Mouse (Mus musculus) hindbrain, embryonic 14.5 days (tissue): Measurements from ENCODE around the gene Cfap57. TPM values are rescaled to one million over a fixed set of nuclear protein-coding genes. Genes with fewer than 3 reads are reported as not detected.
"Not testable (repeated sequence)": the region's sequence is repeated elsewhere in the genome, so short reads cannot be mapped to it uniquely, and the experiment has no call there.

Source experiments
- ATAC-seq: fragments of 200-750 bp; cut with Nextera tagmentation; 2 replicates; pipeline ENCODE4 v1.8.0; 2017; ENCODE audit warnings: moderate number of reproducible peaks, mild to moderate bottlenecking, moderate TSS enrichment, moderate library complexity; ENCODE audit not compliant: low FRiP score
- DNase-seq: peaks from one replicate; pipeline ENCODE4 v3.0.0-alpha.2; 2015; ENCODE audit warnings: low spot score
- H3K27ac ChIP-seq: fragments of 300-500 bp; sonication (generic); 2 replicates; pipeline ENCODE4 v1.5.1; 2014; ENCODE audit warnings: mild to moderate bottlenecking, moderate library complexity
- H3K27me3 ChIP-seq: fragments of 300-500 bp; sonication (generic); 2 replicates; pipeline ENCODE4 v1.6.1; 2014; ENCODE audit warnings: mild to moderate bottlenecking, low read length, mixed read lengths; ENCODE audit not compliant: control insufficient read depth, insufficient read depth
- H3K36me3 ChIP-seq: fragments of 300-500 bp; sonication (generic); replicated peaks from 2 replicates; pipeline ENCODE4 v1.6.1; 2014; ENCODE audit not compliant: control insufficient read depth, insufficient read depth
- H3K4me1 ChIP-seq: fragments of 300-500 bp; sonication (generic); replicated peaks from 2 replicates; pipeline ENCODE4 v1.6.1; 2014; ENCODE audit warnings: antibody characterized with exemption, low read length, mixed read lengths; ENCODE audit not compliant: control insufficient read depth, insufficient read depth
- H3K4me2 ChIP-seq: fragments of 300-500 bp; sonication (generic); replicated peaks from 2 replicates; pipeline ENCODE4 v1.6.1; 2014; ENCODE audit warnings: mild to moderate bottlenecking, moderate library complexity
- H3K4me3 ChIP-seq: fragments of 300-500 bp; sonication (generic); replicated peaks from 2 replicates; pipeline ENCODE4 v1.5.1; 2014; ENCODE audit warnings: mild to moderate bottlenecking, low read length
- H3K9ac ChIP-seq: fragments of 300-500 bp; sonication (generic); 2 replicates; pipeline ENCODE4 v1.6.1; 2014
- H3K9me3 ChIP-seq: fragments of 300-500 bp; sonication (generic); 2 replicates; pipeline ENCODE4 v1.6.1; 2016; ENCODE audit warnings: low read length; ENCODE audit not compliant: control insufficient read depth
- WGBS: fragments of 180-500 bp; shearing (Covaris S2); extraction: QIAGEN DNeasy Blood & Tissue Kit; methylation state at CpG from one replicate; pipeline ENCODE4 v1.1.7; 2014; 5-methylcytosine and 5-hydroxymethylcytosine counted together
- polyA plus RNA-seq: library from polyadenylated mRNA; unstranded; fragments of >200 nt; fragmentation: Nextera tagmentation; extraction: Ambion mirVana; gene quantifications from 2 replicates; pipeline ENCODE4 v1.2.1, GENCODE M21; 2014

Gene Cfap57
- polyA plus RNA-seq, 1 experiment from 2014 or later = 3.1 TPM

DNA sequence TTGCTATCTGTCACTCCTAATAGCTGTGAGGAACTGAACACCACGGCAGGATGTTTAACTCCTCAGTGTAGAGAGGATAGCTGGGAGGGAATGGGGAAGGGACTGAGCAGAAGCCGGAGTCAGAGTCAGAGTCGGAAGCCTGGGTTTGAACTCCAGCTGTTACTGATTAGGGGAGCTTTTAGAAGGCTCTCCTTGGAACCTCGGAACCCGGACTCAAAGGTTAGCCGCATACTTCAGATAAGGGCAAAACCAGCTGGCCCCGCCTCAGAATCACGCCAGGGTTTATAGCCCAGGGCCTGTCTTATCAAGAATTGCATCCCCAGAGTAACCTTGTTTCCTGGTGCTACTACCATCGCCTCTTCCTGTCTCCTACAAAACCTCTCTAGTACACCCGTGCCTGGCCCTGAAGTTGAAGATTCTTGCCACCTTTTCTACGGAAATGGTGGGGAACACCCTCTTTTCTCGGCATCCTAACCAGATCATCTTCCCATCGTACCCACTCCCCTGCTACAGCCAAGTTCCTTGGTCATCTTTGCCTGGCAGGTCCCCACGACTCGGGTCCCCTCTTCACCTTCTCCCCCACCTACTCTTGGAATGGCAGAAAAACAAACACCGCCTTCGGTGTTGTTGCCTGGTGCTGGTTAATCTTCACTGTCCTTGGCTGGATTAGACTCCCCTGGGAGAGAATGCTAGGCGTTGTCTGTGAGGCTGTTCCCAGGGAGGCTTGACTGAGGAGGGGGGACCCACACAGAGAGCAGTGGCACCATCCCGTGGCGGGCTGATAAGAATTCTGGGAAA, 103.7 kb downstream of the Cfap57 start:
- Histone ChIP-seq H3K27ac (no peak overlapping the region), H3K27me3 (no peaks in the 10 kb centered on the region; the same call in 1 of the 2 replicates), H3K36me3 (no peaks in the 10 kb centered on the region), H3K9ac (no peak overlapping the region), H3K9me3 (no peaks in the 10 kb centered on the region), H3K4me1 (0 out of 2 replicates have a peak, but pooled peaks cover 4% of the 10 kb centered on the region), H3K4me2 (0 out of 2 replicates have a peak overlapping the region, but pooled peaks have one; percentile 23), H3K4me3 (no peak overlapping the region)
- DNase-seq (no peak), ATAC-seq (no peak)
- 32% methylated on average over 20 of the region's 20 CpGs for WGBS

DNA sequence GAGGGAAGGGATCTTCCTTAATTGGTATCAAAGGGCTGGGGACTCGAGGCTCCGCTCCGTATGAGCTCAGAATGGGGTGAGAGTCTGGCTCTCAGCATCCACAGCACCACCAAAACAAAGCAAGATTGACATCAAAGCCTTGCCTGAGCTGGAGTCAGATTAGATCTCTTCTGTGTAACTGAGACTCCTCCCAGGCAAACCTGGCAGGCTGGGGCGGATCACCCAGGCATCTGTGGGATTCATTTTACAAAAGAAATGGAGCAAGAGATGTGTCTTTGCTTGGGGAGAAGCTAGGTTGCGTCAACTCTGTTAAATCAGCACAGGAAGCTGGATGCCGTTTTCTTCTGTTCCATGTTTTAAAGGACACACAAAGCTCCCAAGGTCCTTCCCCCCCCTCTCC, 111.5 kb downstream of the Cfap57 start:
- H3K27me3 ChIP-seq = no peaks in the 10 kb centered on the region
- H3K4me2 ChIP-seq = no peak overlapping the region
- no peak for ATAC-seq
- no peaks in the 10 kb centered on the region for H3K4me1 ChIP-seq
- no peaks in the 10 kb centered on the region for H3K9me3 ChIP-seq
- H3K9ac ChIP-seq = no peak overlapping the region
- H3K27ac ChIP-seq = no peak overlapping the region
- 15% methylated on average over 6 of the region's 6 CpGs for WGBS
- no peaks in the 10 kb centered on the region for H3K36me3 ChIP-seq
- no peak overlapping the region for H3K4me3 ChIP-seq
- DNase-seq = no peak

DNA sequence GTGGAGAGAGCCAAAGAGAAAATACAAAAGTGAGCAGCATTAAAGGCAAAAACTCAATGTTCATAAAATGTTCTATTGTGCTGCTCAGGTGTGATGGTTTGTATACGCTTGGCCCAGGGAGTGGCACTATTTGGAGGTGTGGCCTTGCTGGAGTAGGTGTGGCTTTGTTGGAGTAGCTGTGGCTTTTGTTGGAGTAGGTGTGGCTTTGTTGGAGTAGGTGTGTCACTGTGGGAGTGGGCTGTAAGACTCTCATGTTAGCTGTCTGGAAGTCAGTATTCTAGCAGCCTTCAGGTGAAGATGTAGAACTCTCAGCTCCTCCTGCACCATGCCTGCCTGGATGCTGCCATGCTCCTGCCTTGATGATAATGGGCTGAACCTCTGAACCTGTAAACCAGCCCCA, 113.4 kb downstream of the Cfap57 start:
- DNase-seq, H3K9ac ChIP-seq, H3K4me1 ChIP-seq, H3K9me3 ChIP-seq, H3K36me3 ChIP-seq, H3K4me3 ChIP-seq, H3K27ac ChIP-seq, H3K4me2 ChIP-seq, H3K27me3 ChIP-seq, ATAC-seq: not testable (repeated sequence)
- 93% methylated on average over 1 of the region's 1 CpGs for WGBS

DNA sequence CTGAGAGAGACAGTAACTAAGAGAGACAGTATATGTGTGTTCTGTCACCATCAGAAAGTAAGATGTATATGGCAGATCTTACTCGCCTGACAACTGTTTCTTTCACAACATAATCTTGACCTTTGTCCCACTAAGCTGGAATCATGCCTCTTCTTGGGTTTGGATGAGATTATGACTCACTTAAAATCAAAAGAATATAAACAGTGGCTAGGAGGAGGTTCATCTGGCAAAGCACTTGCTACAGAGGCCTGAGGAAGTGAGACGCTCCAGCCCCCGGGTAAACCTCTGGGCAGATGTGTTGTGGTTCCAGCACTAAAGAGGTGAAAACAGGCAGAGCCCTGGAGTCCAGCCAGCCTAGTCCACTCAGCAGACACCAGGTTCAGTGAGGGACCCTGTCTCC, 115.0 kb downstream of the Cfap57 start:
- Histone ChIP-seq H3K27me3 (no peaks in the 10 kb centered on the region), H3K27ac (no peak overlapping the region), H3K36me3 (no peaks in the 10 kb centered on the region), H3K4me3 (no peak overlapping the region), H3K4me2 (no peak overlapping the region), H3K4me1 (no peaks in the 10 kb centered on the region), H3K9me3 (no peaks in the 10 kb centered on the region), H3K9ac (no peak overlapping the region)
- 90% methylated on average over 3 of the region's 3 CpGs for WGBS
- no peak for ATAC-seq
- no peak for DNase-seq

Other genes starting within 250 kb of the Cfap57 start
- gene Szt2, start 211.5 kb downstream of the Cfap57 start, polyA plus RNA-seq = 11.6 and 14.0 TPM in 2 replicates
- 98.6 and 102 TPM in 2 replicates for gene Med8, start 211.4 kb downstream of the Cfap57 start, polyA plus RNA-seq
- 29.5 and 32.4 TPM in 2 replicates for gene Elovl1, start 192.7 kb downstream of the Cfap57 start, polyA plus RNA-seq
- gene Cdc20, start 183.4 kb downstream of the Cfap57 start, polyA plus RNA-seq = 30.1 and 40.2 TPM in 2 replicates
- gene Mpl, start 163.3 kb downstream of the Cfap57 start, polyA plus RNA-seq = 0.28 and 0.34 TPM in 2 replicates
- gene Tie1, start 130.7 kb downstream of the Cfap57 start, polyA plus RNA-seq = 14.3 and 15.1 TPM in 2 replicates
- gene 2610528J11Rik, start 93.8 kb downstream of the Cfap57 start, polyA plus RNA-seq = not detected in 2 replicates
- gene Tmem125, start 76.7 kb downstream of the Cfap57 start, polyA plus RNA-seq = not detected in 2 replicates
- 102 TPM in 2 replicates for gene Ebna1bp2, start within 50 bp of the Cfap57 start, polyA plus RNA-seq
- not detected in 2 replicates for gene Olfr62, start 38.2 kb upstream of the Cfap57 start, polyA plus RNA-seq
- not detected in 2 replicates for gene Olfr1342, start 72.0 kb upstream of the Cfap57 start, polyA plus RNA-seq
- gene Olfr1341, start 82.7 kb upstream of the Cfap57 start, polyA plus RNA-seq = not detected in 2 replicates
- not detected in 2 replicates for gene Olfr1340, start 99.4 kb upstream of the Cfap57 start, polyA plus RNA-seq
- not detected in 2 replicates for gene Olfr1339, start 111.4 kb upstream of the Cfap57 start, polyA plus RNA-seq
- not detected in 2 replicates for gene Olfr1338, start 138.0 kb upstream of the Cfap57 start, polyA plus RNA-seq
- not detected in 2 replicates for gene Olfr1337, start 161.8 kb upstream of the Cfap57 start, polyA plus RNA-seq
- gene Olfr1335, start 189.2 kb upstream of the Cfap57 start, polyA plus RNA-seq = not detected in 2 replicates
- not detected in 2 replicates for gene Olfr1333, start 215.5 kb upstream of the Cfap57 start, polyA plus RNA-seq
- not detected in 2 replicates for gene Olfr1331, start 243.9 kb upstream of the Cfap57 start, polyA plus RNA-seq